In genomic region chr19:45659738-45660502, GRCm38 (mm10) we compare ENCODE assay signal across 8 mouse cellular contexts. TPM values are rescaled to one million over a fixed set of nuclear protein-coding genes. Genes with fewer than 3 reads are reported as not detected.
DNase-seq lines count a peak whose midpoint lies in the region; ATAC-seq and TF ChIP-seq lines count a peak whose summit lies in the region.

Fbxw4 (minus strand) TSS chr19:45660312.

- TF ChIP-seq CTCF in G1E (IDR thresholded peaks at IDR 0.05; ENCODE audit: low read depth, low read length) = no peak
- TF ChIP-seq CTCF in forebrain, postnatal 0 days (IDR thresholded peaks at IDR 0.05; ENCODE audit: low read depth) = 0 out of 2 replicates have a peak, but pooled peaks have one; percentile 6
- no peak for TF ChIP-seq CTCF in liver, postnatal 0 days (IDR thresholded peaks at IDR 0.05; ENCODE audit: low read depth)

- peaks cover 66% of the 10 kb centered on the region for H3K4me1 ChIP-seq in G1E (ENCODE audit: insufficient read depth, low read depth, low read length)
- H3K4me1 ChIP-seq in forebrain, postnatal 0 days (ENCODE audit: insufficient read depth) = peaks cover 5% of the 10 kb centered on the region; the same call in 1 of the 2 replicates
- H3K4me1 ChIP-seq in liver, postnatal 0 days (ENCODE audit: insufficient read depth) = peaks cover 19% of the 10 kb centered on the region
- peaks cover 20% of the 10 kb centered on the region for H3K4me1 ChIP-seq in neural tube, embryonic 14.5 days (ENCODE audit: control insufficient read depth, insufficient read depth, low read length)

- H3K4me3 ChIP-seq in G1E (ENCODE audit: low read depth, low read length) = peak within 1 kb of the TSS; percentile 96
- H3K4me3 ChIP-seq in forebrain, postnatal 0 days (ENCODE audit: low read depth, low read length) = peak within 1 kb of the TSS; percentile 80
- peak within 1 kb of the TSS; percentile 80 for H3K4me3 ChIP-seq in liver, postnatal 0 days (ENCODE audit: low read depth, low read length)
- peak within 1 kb of the TSS; percentile 81 for H3K4me3 ChIP-seq in neural tube, embryonic 14.5 days (ENCODE audit: low read depth, low read length)

- H3K4me2 ChIP-seq in forebrain, postnatal 0 days (ENCODE audit: low read depth) = peak within 1 kb of the TSS; percentile 75
- H3K4me2 ChIP-seq in liver, postnatal 0 days (ENCODE audit: low read depth, low read length) = peak within 1 kb of the TSS; percentile 84
- H3K4me2 ChIP-seq in neural tube, embryonic 14.5 days (ENCODE audit: low read depth, low read length) = peak within 1 kb of the TSS; percentile 95

- no peaks in the 10 kb centered on the region for H3K27me3 ChIP-seq in G1E (ENCODE audit: insufficient read depth, low read length)
- no peaks in the 10 kb centered on the region for H3K27me3 ChIP-seq in forebrain, postnatal 0 days (ENCODE audit: insufficient read depth, low read length)
- no peaks in the 10 kb centered on the region for H3K27me3 ChIP-seq in liver, postnatal 0 days (ENCODE audit: insufficient read depth, low read length)
- no peaks in the 10 kb centered on the region for H3K27me3 ChIP-seq in neural tube, embryonic 14.5 days (ENCODE audit: control insufficient read depth, insufficient read depth, low read length)

- intact Hi-C loops in heart, postnatal 36 days (cut with DNase I) = loop anchor here (2.0 kb wide), 1 partner anchor 87 kb away; no protein-coding TSS in a partner anchor

- WGBS in forebrain, postnatal 0 days = 1% methylated on average over 70 of the region's 94 CpGs
- WGBS in liver, postnatal 0 days (ENCODE audit: insufficient replicate concordance) = 1% methylated on average over 78 of the region's 94 CpGs
- under 1% methylated on average over 69 of the region's 94 CpGs for WGBS in neural tube, embryonic 14.5 days

- DNase-seq in G1E (ENCODE audit: low spot score) = peak; percentile 66
- DNase-seq in cerebellum, adult 18-20 months = peak; percentile 63 to 82
- peak; percentile 79 for DNase-seq in forebrain, postnatal 0 days
- peak; percentile 74 to 89 for DNase-seq in heart, postnatal 36 days
- peak; percentile 60 to 77 for DNase-seq in layer of hippocampus, adult 18-20 months (ENCODE audit: low spot score in 2 of 2)
- peak; percentile 81 for DNase-seq in liver, postnatal 0 days
- peak; percentile 79 for DNase-seq in testis, postnatal 10 days (ENCODE audit: low spot score)

- peak within 1 kb of the TSS; percentile 96 for H3K27ac ChIP-seq in forebrain, postnatal 0 days (ENCODE audit: low read depth, low read length)
- peak within 1 kb of the TSS; percentile 93 for H3K27ac ChIP-seq in liver, postnatal 0 days (ENCODE audit: low read depth)
- peak within 1 kb of the TSS; percentile 89 for H3K27ac ChIP-seq in neural tube, embryonic 14.5 days (ENCODE audit: low read depth, low read length)

- H3K9me3 ChIP-seq in G1E (replicated peaks) = no peaks in the 10 kb centered on the region
- no peaks in the 10 kb centered on the region for H3K9me3 ChIP-seq in forebrain, postnatal 0 days (ENCODE audit: low read length)
- no peaks in the 10 kb centered on the region for H3K9me3 ChIP-seq in liver, postnatal 0 days (ENCODE audit: low read length)
- H3K9me3 ChIP-seq in neural tube, embryonic 14.5 days (ENCODE audit: control insufficient read depth, low read length) = no peaks in the 10 kb centered on the region

- no peak for ATAC-seq in G1E (ENCODE audit: extremely low read depth, insufficient number of reproducible peaks, low FRiP score, poor library complexity, severe bottlenecking)
- peak; percentile 86 for ATAC-seq in forebrain, postnatal 0 days
- peak; percentile 88 for ATAC-seq in liver, postnatal 0 days
- ATAC-seq in neural tube, embryonic 14.5 days (ENCODE audit: low read depth) = peak; percentile 88

- H3K9ac ChIP-seq in forebrain, postnatal 0 days = peak within 1 kb of the TSS; percentile 95
- peak within 1 kb of the TSS; percentile 100 for H3K9ac ChIP-seq in liver, postnatal 0 days (replicated peaks)
- H3K9ac ChIP-seq in neural tube, embryonic 14.5 days (replicated peaks; ENCODE audit: low read depth, low read length) = peak within 1 kb of the TSS; percentile 98

- H3K36me3 ChIP-seq in G1E (replicated peaks) = peaks cover 13% of the 10 kb centered on the region
- H3K36me3 ChIP-seq in forebrain, postnatal 0 days (ENCODE audit: insufficient read depth) = no peaks in the 10 kb centered on the region
- no peaks in the 10 kb centered on the region for H3K36me3 ChIP-seq in liver, postnatal 0 days (replicated peaks; ENCODE audit: insufficient read depth, low read length)
- no peaks in the 10 kb centered on the region for H3K36me3 ChIP-seq in neural tube, embryonic 14.5 days (ENCODE audit: control insufficient read depth, insufficient read depth, low read length)

- no peak for TF ChIP-seq EP300 in liver, postnatal 0 days (IDR thresholded peaks at IDR 0.05; ENCODE audit: low read depth)

RNA-seq across cellular contexts. Expression of gene Fbxw4, which starts in this region (rescaled TPM):
- total RNA-seq in G1E (2014; fragmentation: Nextera tagmentation) (59.8 and 104 TPM in 2 replicates), G1E (2017) (9.4 and 9.9 TPM in 2 replicates)
- 49.8 and 52.2 TPM in 2 replicates for polyA plus RNA-seq in G1E (2012)
- 31.8 and 34.2 TPM in 2 replicates for total RNA-seq in forebrain, postnatal 0 days (2014; rRNA removed)
- 5.0 and 6.4 TPM in 2 replicates for polyA plus RNA-seq in forebrain, postnatal 0 days (2015; fragmentation: Nextera tagmentation; extraction: Ambion mirVana)
- 10 to 100 TPM; 28.1 to 29.4 TPM for total RNA-seq in heart, postnatal 36 days (2021)
- total RNA-seq in layer of hippocampus, adult 18-20 months (2021) = 10 to 100 TPM; 36.4 to 38.7 TPM
- polyA plus RNA-seq in liver, postnatal 0 days (2015; fragmentation: Nextera tagmentation; extraction: Ambion mirVana) = 2.2 and 3.0 TPM in 2 replicates
- 6.8 and 8.4 TPM in 2 replicates for polyA plus RNA-seq in neural tube, embryonic 14.5 days (2014; fragmentation: Nextera tagmentation; extraction: Ambion mirVana)
